Mouse (Mus musculus): ENCODE data around the gene Lbp. TPM values are rescaled to one million over a fixed set of nuclear protein-coding genes. Genes with fewer than 3 reads are reported as not detected.
A peak's percentile ranks its signal among the peaks of the same experiment; 100 is the strongest.

Gene Lbp
- polyA plus RNA-seq, 1 experiment from 2014 or later: 167 TPM

- no peaks in the 10 kb centered on the region for H3K36me3 ChIP-seq (replicated peaks; ENCODE audit: insufficient read depth, low read length)
- 34% methylated on average over 12 of the region's 12 CpGs for WGBS (ENCODE audit: insufficient replicate concordance)
- H3K27me3 ChIP-seq (ENCODE audit: insufficient read depth, low read length): peaks cover 17% of the 10 kb centered on the region
- no peak for DNase-seq
- peak overlapping the region; percentile 62; the same call in 1 of the 2 replicates for H3K4me2 ChIP-seq (ENCODE audit: low read depth, low read length)
- no peak overlapping the region for H3K27ac ChIP-seq (ENCODE audit: low read depth)
- TF ChIP-seq EP300 (IDR thresholded peaks at IDR 0.05; ENCODE audit: low read depth): no peak
- TF ChIP-seq CTCF (IDR thresholded peaks at IDR 0.05; ENCODE audit: low read depth): no peak
- no peak overlapping the region for H3K9ac ChIP-seq (replicated peaks)
- H3K4me1 ChIP-seq (ENCODE audit: insufficient read depth): peaks cover 9% of the 10 kb centered on the region
- ATAC-seq: no peak
- H3K9me3 ChIP-seq (ENCODE audit: low read length): no peaks in the 10 kb centered on the region
- H3K4me3 ChIP-seq (ENCODE audit: low read depth, low read length): no peak overlapping the region
These were observed 69.9 kb downstream of the Lbp start for GRCm38 (mm10) chr2:158376123-158376687.

- TF ChIP-seq CTCF (IDR thresholded peaks at IDR 0.05; ENCODE audit: low read depth) (no peak), EP300 (IDR thresholded peaks at IDR 0.05; ENCODE audit: low read depth) (no peak)
- Histone ChIP-seq H3K27ac (ENCODE audit: low read depth) (no peak overlapping the region), H3K36me3 (replicated peaks; ENCODE audit: insufficient read depth, low read length) (no peaks in the 10 kb centered on the region), H3K27me3 (ENCODE audit: insufficient read depth, low read length) (peaks cover 17% of the 10 kb centered on the region), H3K4me3 (ENCODE audit: low read depth, low read length) (no peak overlapping the region), H3K4me1 (ENCODE audit: insufficient read depth) (peaks cover 9% of the 10 kb centered on the region), H3K9me3 (ENCODE audit: low read length) (no peaks in the 10 kb centered on the region), H3K4me2 (ENCODE audit: low read depth, low read length) (no peak overlapping the region), H3K9ac (replicated peaks) (no peak overlapping the region)
- no peak for ATAC-seq
- no peak for DNase-seq
- 62% methylated on average over 7 of the region's 7 CpGs for WGBS (ENCODE audit: insufficient replicate concordance)
These were observed 70.5 kb downstream of the Lbp start for GRCm38 (mm10) chr2:158376798-158377197.

GRCm38 (mm10) chr2:158377811-158378210, 71.5 kb downstream of the Lbp start:
- no peak for DNase-seq
- TF ChIP-seq CTCF (IDR thresholded peaks at IDR 0.05; ENCODE audit: low read depth): no peak
- TF ChIP-seq EP300 (IDR thresholded peaks at IDR 0.05; ENCODE audit: low read depth): no peak
- no peak overlapping the region for H3K4me2 ChIP-seq (ENCODE audit: low read depth, low read length)

GRCm38 (mm10) chr2:158379354-158380078, 73.2 kb downstream of the Lbp start:
- Histone ChIP-seq H3K4me2 (ENCODE audit: low read depth, low read length) (no peak overlapping the region), H3K27me3 (ENCODE audit: insufficient read depth, low read length) (peaks cover 17% of the 10 kb centered on the region), H3K9me3 (ENCODE audit: low read length) (no peaks in the 10 kb centered on the region), H3K27ac (ENCODE audit: low read depth) (no peak overlapping the region), H3K9ac (replicated peaks) (no peak overlapping the region), H3K4me3 (ENCODE audit: low read depth, low read length) (no peak overlapping the region), H3K36me3 (replicated peaks; ENCODE audit: insufficient read depth, low read length) (no peaks in the 10 kb centered on the region), H3K4me1 (ENCODE audit: insufficient read depth) (peaks cover 6% of the 10 kb centered on the region; the same call in 1 of the 2 replicates)
- TF ChIP-seq CTCF (IDR thresholded peaks at IDR 0.05; ENCODE audit: low read depth) (peak; percentile 94), EP300 (IDR thresholded peaks at IDR 0.05; ENCODE audit: low read depth) (no peak)
- peak; percentile 57 for ATAC-seq
- 44% methylated on average over 13 of the region's 13 CpGs for WGBS (ENCODE audit: insufficient replicate concordance)
- DNase-seq: peak; percentile 57

More at GRCm38 (mm10) chr2:158377811-158378210, 71.5 kb downstream of the Lbp start:
- H3K9me3 ChIP-seq (ENCODE audit: low read length): no peaks in the 10 kb centered on the region
- H3K27ac ChIP-seq (ENCODE audit: low read depth): no peak overlapping the region
- H3K4me3 ChIP-seq (ENCODE audit: low read depth, low read length): no peak overlapping the region
- no peak for ATAC-seq
- H3K4me1 ChIP-seq (ENCODE audit: insufficient read depth): peaks cover 6% of the 10 kb centered on the region
- 75% methylated on average over 1 of the region's 1 CpGs for WGBS (ENCODE audit: insufficient replicate concordance)
- H3K27me3 ChIP-seq (ENCODE audit: insufficient read depth, low read length): peaks cover 17% of the 10 kb centered on the region
- H3K9ac ChIP-seq (replicated peaks): no peak overlapping the region
- no peaks in the 10 kb centered on the region for H3K36me3 ChIP-seq (replicated peaks; ENCODE audit: insufficient read depth, low read length)

Other genes with a start within 250 kb of the Lbp start
- 44.4 and 59.7 TPM in 2 replicates for gene Tgm2, start 160.1 kb upstream of the Lbp start, polyA plus RNA-seq (2015; fragmentation: Nextera tagmentation; extraction: Ambion mirVana)
- gene D630003M21Rik, start 77.3 kb upstream of the Lbp start, polyA plus RNA-seq (2015; fragmentation: Nextera tagmentation; extraction: Ambion mirVana): 0.64 and 0.67 TPM in 2 replicates
- gene Bpi, start 48.4 kb upstream of the Lbp start, polyA plus RNA-seq (2015; fragmentation: Nextera tagmentation; extraction: Ambion mirVana): not detected in 2 replicates
- 0.28 and 0.57 TPM in 2 replicates for gene Snhg11, start 69.1 kb downstream of the Lbp start, polyA plus RNA-seq (2015; fragmentation: Nextera tagmentation; extraction: Ambion mirVana)
- 4.3 and 5.1 TPM in 2 replicates for gene Ralgapb, start 103.4 kb downstream of the Lbp start, polyA plus RNA-seq (2015; fragmentation: Nextera tagmentation; extraction: Ambion mirVana)
- gene Adig, start 196.1 kb downstream of the Lbp start, polyA plus RNA-seq (2015; fragmentation: Nextera tagmentation; extraction: Ambion mirVana): not detected in 2 replicates
- gene Arhgap40, start 206.3 kb downstream of the Lbp start, polyA plus RNA-seq (2015; fragmentation: Nextera tagmentation; extraction: Ambion mirVana): not detected in 2 replicates